Mouse (Mus musculus) myocyte (in vitro differentiated cells): ENCODE results near the gene Rbfox1.

Source experiments
- CEBPB ChIP-seq: IDR thresholded peaks from 2 replicates; pipeline ENCODE4 v1.6.1; 2011; ENCODE audit warnings: mild to moderate bottlenecking, moderate library complexity; ENCODE audit not compliant: poor library complexity, insufficient read depth, severe bottlenecking
- E2F4 ChIP-seq: IDR thresholded peaks from one replicate; pipeline ENCODE4 v1.6.1; 2011; ENCODE audit warnings: mild to moderate bottlenecking, control low read depth, moderate library complexity; ENCODE audit not compliant: insufficient read depth
- MAX ChIP-seq: IDR thresholded peaks from one replicate; pipeline ENCODE4 v1.6.1; 2011; ENCODE audit warnings: low read depth, mild to moderate bottlenecking, control low read depth
- MYOD1 ChIP-seq, 3 experiments: IDR thresholded peaks; one replicate each; pipeline ENCODE4 v1.6.1; 2011; ENCODE audit warnings: control low read depth in 2 of 3, low read depth in 2 of 3, mild to moderate bottlenecking in 2 of 3, moderate library complexity in 1 of 3; ENCODE audit not compliant: insufficient read length in 2 of 3, control insufficient read depth in 1 of 3
- MYOG ChIP-seq, 3 experiments: IDR thresholded peaks; one replicate each; pipeline ENCODE4 v1.6.1; 2011; ENCODE audit warnings: control low read depth in 2 of 3, low read depth in 2 of 3, mild to moderate bottlenecking in 2 of 3; ENCODE audit not compliant: insufficient read length in 2 of 3, control insufficient read depth in 1 of 3, insufficient read depth in 1 of 3
- POLR2A ChIP-seq: IDR thresholded peaks from one replicate; pipeline ENCODE4 v1.6.1; 2011; ENCODE audit warnings: low read depth, mild to moderate bottlenecking, control low read depth, moderate library complexity; ENCODE audit not compliant: insufficient read length
- POLR2AphosphoS2 ChIP-seq: IDR thresholded peaks from one replicate; pipeline ENCODE4 v1.6.1; 2011; ENCODE audit warnings: low read depth, control low read depth; ENCODE audit not compliant: insufficient read length
- SRF ChIP-seq: IDR thresholded peaks from one replicate; pipeline ENCODE4 v1.6.1; 2011; ENCODE audit warnings: low read depth; ENCODE audit not compliant: control insufficient read depth, insufficient read length
- TCF12 ChIP-seq: IDR thresholded peaks from one replicate; pipeline ENCODE4 v1.6.1; 2011; ENCODE audit warnings: mild to moderate bottlenecking, control low read depth; ENCODE audit not compliant: poor library complexity, insufficient read depth, severe bottlenecking
- TCF3 ChIP-seq: IDR thresholded peaks from one replicate; pipeline ENCODE4 v1.6.1; 2011; ENCODE audit warnings: low read depth, control low read depth; ENCODE audit not compliant: insufficient read length
- USF1 ChIP-seq: IDR thresholded peaks from one replicate; pipeline ENCODE4 v1.6.1; 2011; ENCODE audit warnings: low read depth, mild to moderate bottlenecking, control low read depth, moderate library complexity

DNA sequence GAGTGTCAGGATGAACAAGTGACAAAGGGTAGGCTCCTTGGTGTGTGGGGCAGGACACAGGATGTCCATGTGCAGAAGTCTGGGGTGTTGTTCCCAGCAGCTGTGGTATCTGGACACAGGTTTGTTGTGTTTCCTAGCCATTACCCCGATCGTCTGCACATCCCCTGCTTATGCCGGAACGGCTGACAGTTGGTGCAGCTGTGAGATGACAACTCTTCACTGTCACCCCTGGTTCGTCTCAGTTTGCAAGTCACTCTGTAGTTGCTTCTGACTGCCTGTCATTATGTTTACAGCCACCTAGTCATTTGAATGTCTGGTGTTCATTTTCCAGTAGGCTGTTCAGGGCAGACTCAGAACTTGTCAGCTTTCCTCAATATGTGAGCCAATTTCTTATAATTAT is 44.0 kb upstream of the Rbfox1 start:
- TF ChIP-seq MAX (no peak), POLR2A (no peak), POLR2AphosphoS2 (no peak), USF1 (no peak), TCF12 (no peak), MYOG (IDR thresholded peaks at IDR 0.05; ENCODE audit: control insufficient read depth in 1 of 3, insufficient read depth in 1 of 3, insufficient read length in 2 of 3, low read depth in 2 of 3) (no peak), SRF (no peak), MYOD1 (IDR thresholded peaks at IDR 0.05; ENCODE audit: control insufficient read depth in 1 of 3, insufficient read length in 2 of 3, low read depth in 2 of 3) (no peak), E2F4 (no peak), CEBPB (no peak), TCF3 (no peak)
